10 mouse cellular contexts compared by ENCODE assay signal in the genomic region with DNA sequence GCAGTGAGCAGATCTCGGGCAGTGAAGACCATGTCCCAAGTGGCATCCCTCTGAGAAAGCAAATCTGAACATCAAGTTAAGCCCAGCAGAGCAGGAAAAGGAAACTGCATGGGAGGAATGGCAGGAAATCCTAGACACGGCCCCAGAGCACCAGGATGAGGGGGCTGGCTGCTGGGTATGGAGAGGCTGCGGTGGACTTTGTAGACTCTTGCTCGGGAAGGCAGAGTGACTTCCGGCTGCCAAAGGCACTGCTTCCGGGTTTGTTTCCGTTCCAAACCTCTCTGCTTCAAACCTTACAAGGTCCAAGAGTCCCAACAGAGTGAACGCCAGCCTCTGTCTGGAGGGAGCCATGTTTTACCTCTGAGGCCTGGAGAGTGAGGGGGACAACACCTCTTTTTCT. TPM values are rescaled to one million over a fixed set of nuclear protein-coding genes. Genes with fewer than 3 reads are reported as not detected.
DNase-seq lines count a peak whose midpoint lies in the region; ATAC-seq and TF ChIP-seq lines count a peak whose summit lies in the region.
"Had no signal": no experiment of that assay in that cellular context is flagged by ENCODE, and none has a peak within 500 bp of the region (broad histone marks: within the 10 kb centered on the region; RNA-seq: fewer than 3 reads in every experiment).

No protein-coding gene starts in this region.

- H3K4me1 ChIP-seq in spleen, adult 2 months (ENCODE audit: control insufficient read depth, insufficient read depth, insufficient read length): peaks cover 78% of the 10 kb centered on the region
- peaks cover 80% of the 10 kb centered on the region for H3K4me1 ChIP-seq in kidney, embryonic 15.5 days
- H3K4me1 ChIP-seq in small intestine, adult 2 months (ENCODE audit: control insufficient read depth, insufficient read depth, insufficient read length, low read length): peaks cover 11% of the 10 kb centered on the region
- 0 out of 2 replicates have a peak, but pooled peaks cover 4% of the 10 kb centered on the region for H3K4me1 ChIP-seq in hindbrain, embryonic 14.5 days (replicated peaks; ENCODE audit: control insufficient read depth, insufficient read depth, low read length)

- no peak for TF ChIP-seq CTCF in spleen, adult 2 months (IDR thresholded peaks at IDR 0.05; ENCODE audit: extremely low read depth, insufficient read depth, insufficient read length, insufficient replicate concordance)
- no peak for TF ChIP-seq CTCF in small intestine, adult 2 months (IDR thresholded peaks at IDR 0.05; ENCODE audit: extremely low read depth, insufficient read length, insufficient replicate concordance, low read depth, low read length)

- TF ChIP-seq POLR2A in spleen, adult 2 months (IDR thresholded peaks at IDR 0.05; ENCODE audit: low read depth, low read length): no peak
- TF ChIP-seq POLR2A in small intestine, adult 2 months (IDR thresholded peaks at IDR 0.05; ENCODE audit: low read depth, low read length): no peak

- no peaks in the 10 kb centered on the region for H3K27me3 ChIP-seq in spleen, adult 2 months (ENCODE audit: control insufficient read depth, insufficient read depth, low read length)
- H3K27me3 ChIP-seq in kidney, embryonic 15.5 days: no peaks in the 10 kb centered on the region
- H3K27me3 ChIP-seq in small intestine, adult 2 months (ENCODE audit: control insufficient read depth, insufficient read depth, low read length): no peaks in the 10 kb centered on the region
- H3K27me3 ChIP-seq in hindbrain, embryonic 14.5 days (ENCODE audit: control insufficient read depth, insufficient read depth, low read length): no peaks in the 10 kb centered on the region
- H3K27me3 ChIP-seq: hindbrain, embryonic 13.5 days had no signal

- H3K36me3 ChIP-seq in spleen, adult 2 months (ENCODE audit: control insufficient read depth, insufficient read depth, low read length): no peaks in the 10 kb centered on the region
- H3K36me3 ChIP-seq in kidney, embryonic 15.5 days: no peaks in the 10 kb centered on the region
- H3K36me3 ChIP-seq in small intestine, adult 2 months (ENCODE audit: control insufficient read depth, insufficient read depth, low read length): no peaks in the 10 kb centered on the region
- no peaks in the 10 kb centered on the region for H3K36me3 ChIP-seq in hindbrain, embryonic 14.5 days (replicated peaks; ENCODE audit: control insufficient read depth, insufficient read depth)
- H3K36me3 ChIP-seq: hindbrain, embryonic 13.5 days had no signal

- no peak overlapping the region for H3K9ac ChIP-seq in kidney, embryonic 15.5 days
- H3K9ac ChIP-seq in hindbrain, embryonic 14.5 days: no peak overlapping the region
- H3K9ac ChIP-seq: hindbrain, embryonic 13.5 days; liver, embryonic 14.5 days had no signal

- no peaks in the 10 kb centered on the region for H3K9me3 ChIP-seq in kidney, embryonic 15.5 days (replicated peaks)
- H3K9me3 ChIP-seq in hindbrain, embryonic 14.5 days (ENCODE audit: control insufficient read depth, low read length): no peaks in the 10 kb centered on the region
- H3K9me3 ChIP-seq: hindbrain, embryonic 13.5 days had no signal

- no peak overlapping the region for H3K4me2 ChIP-seq in kidney, embryonic 15.5 days
- H3K4me2 ChIP-seq in hindbrain, embryonic 14.5 days (replicated peaks): no peak overlapping the region
- H3K4me2 ChIP-seq: hindbrain, embryonic 13.5 days had no signal

- H3K4me3 ChIP-seq in spleen, adult 2 months (ENCODE audit: extremely low read depth, insufficient read depth, insufficient read length): no peak overlapping the region
- H3K4me3 ChIP-seq in kidney, embryonic 15.5 days (replicated peaks): no peak overlapping the region
- H3K4me3 ChIP-seq in small intestine, adult 2 months (ENCODE audit: low read depth, low read length): no peak overlapping the region
- no peak overlapping the region for H3K4me3 ChIP-seq in hindbrain, embryonic 14.5 days (replicated peaks; ENCODE audit: low read length)
- H3K4me3 ChIP-seq: hindbrain, embryonic 13.5 days had no signal

- H3K27ac ChIP-seq in spleen, adult 2 months (ENCODE audit: insufficient read depth, low read length): peak overlapping the region; percentile 35; the same call in 1 of the 2 replicates
- peak overlapping the region; percentile 79 for H3K27ac ChIP-seq in kidney, embryonic 15.5 days
- H3K27ac ChIP-seq in small intestine, adult 2 months (ENCODE audit: insufficient read depth, low read depth, low read length): 0 out of 2 replicates have a peak overlapping the region, but pooled peaks have one; percentile 5
- no peak overlapping the region for H3K27ac ChIP-seq in hindbrain, embryonic 14.5 days
- H3K27ac ChIP-seq: hindbrain, embryonic 13.5 days; liver, embryonic 14.5 days had no signal

- no peak for DNase-seq in spleen, adult 2 months (ENCODE audit: low read depth in 1 of 2, low spot score in 2 of 2)
- DNase-seq in spleen, adult 12 weeks (ENCODE audit: low spot score): no peak
- peak; percentile 66 for DNase-seq in heart, adult 8-10 months (ENCODE audit: low spot score)
- DNase-seq in spleen, adult 18-20 months: no peak
- DNase-seq in hindbrain, embryonic 14.5 days (ENCODE audit: low spot score): no peak
- DNase-seq in urinary bladder, postnatal 25 days (ENCODE audit: low spot score): no peak

- ATAC-seq in kidney, embryonic 15.5 days (replicated peaks; ENCODE audit: low FRiP score): no peak
- no peak for ATAC-seq in hindbrain, embryonic 14.5 days (ENCODE audit: low FRiP score)

- WGBS in spleen, adult 2 months: 22% methylated on average over 8 of the region's 8 CpGs
- WGBS in kidney, embryonic 15.5 days: 65% methylated on average over 8 of the region's 8 CpGs
- WGBS in small intestine, adult 2 months: 71% methylated on average over 8 of the region's 8 CpGs
- WGBS in hindbrain, embryonic 14.5 days: 88% methylated on average over 8 of the region's 8 CpGs

RNA-seq across cellular contexts. Expression of a gene that starts 16.2 kb away (rescaled TPM):
- 20.1 and 21.6 TPM in 2 replicates for polyA plus RNA-seq in spleen, adult 2 months (2012; rRNA removed)
- total RNA-seq in heart, adult 8-10 months (2022): 10 to 100 TPM in 3 of 4 experiments, 1 to 10 TPM in 1; 9.9 to 18.2 (median 14.5) TPM
- 20.5 and 22.3 TPM in 2 replicates for polyA plus RNA-seq in kidney, embryonic 15.5 days (2015; fragmentation: Nextera tagmentation; extraction: Ambion mirVana)
- 3.5 and 3.6 TPM in 2 replicates for polyA plus RNA-seq in small intestine, adult 2 months (2012; rRNA removed)
- 7.8 and 8.4 TPM in 2 replicates for polyA plus RNA-seq in hindbrain, embryonic 14.5 days (2014; fragmentation: Nextera tagmentation; extraction: Ambion mirVana)

RNA-seq across cellular contexts. Expression of a gene that starts 49.8 kb away (rescaled TPM):
- polyA plus RNA-seq in spleen, adult 2 months (2012; rRNA removed): not detected in 2 replicates
- not detected for total RNA-seq in heart, adult 8-10 months (2022)
- not detected in 2 replicates for polyA plus RNA-seq in kidney, embryonic 15.5 days (2015; fragmentation: Nextera tagmentation; extraction: Ambion mirVana)
- polyA plus RNA-seq in small intestine, adult 2 months (2012; rRNA removed): not detected in 2 replicates
- polyA plus RNA-seq in hindbrain, embryonic 14.5 days (2014; fragmentation: Nextera tagmentation; extraction: Ambion mirVana): not detected in 2 replicates
- polyA plus RNA-seq: hindbrain, embryonic 13.5 days; liver, embryonic 14.5 days had no signal
